Mouse (Mus musculus): ENCODE measurements around the gene Cwc27. TPM values are rescaled to one million over a fixed set of nuclear protein-coding genes. Genes with fewer than 3 reads are reported as not detected.

Gene Cwc27
- polyA plus RNA-seq, 1 experiment from 2014 or later = 25.4 TPM

DNA sequence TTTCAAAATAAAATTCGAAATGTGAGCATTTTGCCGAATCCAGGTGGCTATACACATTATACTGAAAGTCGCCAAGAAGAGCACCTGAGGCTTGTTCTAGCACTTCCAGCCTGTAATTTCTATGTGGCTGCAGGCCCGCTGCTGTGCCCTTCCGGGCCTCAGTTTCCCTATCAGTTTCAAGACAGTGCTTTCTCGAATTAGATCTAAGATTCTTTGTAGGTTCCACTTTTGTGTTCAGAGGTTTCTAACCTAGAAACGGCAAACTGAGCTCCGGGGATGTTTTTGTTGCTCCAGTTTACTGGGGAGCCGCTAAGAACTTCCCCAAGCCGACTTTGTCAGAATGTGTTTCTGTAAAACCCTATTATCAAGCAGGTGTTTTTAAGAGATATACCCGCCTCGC lies 754 bp upstream of the Cwc27 start:
- Histone ChIP-seq H3K4me3 (replicated peaks; ENCODE audit: low read depth, low read length) (peak overlapping the region; percentile 64), H3K4me1 (replicated peaks; ENCODE audit: insufficient read depth, low read length) (peaks cover 16% of the 10 kb centered on the region), H3K4me2 (ENCODE audit: low read length) (peak overlapping the region; percentile 75), H3K36me3 (ENCODE audit: insufficient read depth, low read length) (no peaks in the 10 kb centered on the region), H3K9ac (ENCODE audit: low read depth, low read length) (peak overlapping the region; percentile 87), H3K27ac (peak overlapping the region; percentile 20; the same call in 1 of the 2 replicates), H3K9me3 (replicated peaks; ENCODE audit: low read length) (no peaks in the 10 kb centered on the region), H3K27me3 (ENCODE audit: insufficient read depth, low read length) (no peaks in the 10 kb centered on the region)
- DNase-seq (ENCODE audit: low spot score) = no peak
- no peak for TF ChIP-seq CTCF (IDR thresholded peaks at IDR 0.05; ENCODE audit: low read depth)
- ATAC-seq (replicated peaks; ENCODE audit: low FRiP score, low read depth) = no peak
- 44% methylated on average over 12 of the region's 12 CpGs for WGBS

DNA sequence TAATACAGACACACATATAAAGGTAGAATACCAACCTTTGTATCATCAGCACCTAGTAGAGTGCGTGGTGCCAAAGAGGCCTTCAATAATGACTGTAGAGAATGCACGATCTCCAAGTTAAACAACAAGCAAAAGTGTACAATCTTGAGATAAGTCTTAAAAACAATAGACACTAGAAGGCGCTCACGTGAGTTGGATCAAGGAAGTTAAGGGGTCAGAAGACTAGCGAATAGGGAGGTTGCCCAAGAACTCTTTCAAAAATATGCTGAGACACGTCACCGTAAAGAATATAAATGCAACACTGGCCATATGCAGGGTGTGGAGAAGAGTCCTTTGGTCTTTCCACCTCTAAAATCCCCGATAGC lies 690 bp downstream of the Cwc27 start:
- Histone ChIP-seq H3K36me3 (ENCODE audit: insufficient read depth, low read length) (no peaks in the 10 kb centered on the region), H3K9ac (ENCODE audit: low read depth, low read length) (peak overlapping the region; percentile 87), H3K4me1 (replicated peaks; ENCODE audit: insufficient read depth, low read length) (peaks cover 16% of the 10 kb centered on the region), H3K4me3 (replicated peaks; ENCODE audit: low read depth, low read length) (peak overlapping the region; percentile 64), H3K27me3 (ENCODE audit: insufficient read depth, low read length) (no peaks in the 10 kb centered on the region), H3K27ac (peak overlapping the region; percentile 87), H3K9me3 (replicated peaks; ENCODE audit: low read length) (no peaks in the 10 kb centered on the region), H3K4me2 (ENCODE audit: low read length) (peak overlapping the region; percentile 75)
- no peak for ATAC-seq (replicated peaks; ENCODE audit: low FRiP score, low read depth)
- peak; percentile 32; the same call in 1 of the 2 replicates for TF ChIP-seq CTCF (IDR thresholded peaks at IDR 0.05; ENCODE audit: low read depth)
- 8% methylated on average over 8 of the region's 8 CpGs for WGBS
- DNase-seq (ENCODE audit: low spot score) = peak; percentile 69

DNA sequence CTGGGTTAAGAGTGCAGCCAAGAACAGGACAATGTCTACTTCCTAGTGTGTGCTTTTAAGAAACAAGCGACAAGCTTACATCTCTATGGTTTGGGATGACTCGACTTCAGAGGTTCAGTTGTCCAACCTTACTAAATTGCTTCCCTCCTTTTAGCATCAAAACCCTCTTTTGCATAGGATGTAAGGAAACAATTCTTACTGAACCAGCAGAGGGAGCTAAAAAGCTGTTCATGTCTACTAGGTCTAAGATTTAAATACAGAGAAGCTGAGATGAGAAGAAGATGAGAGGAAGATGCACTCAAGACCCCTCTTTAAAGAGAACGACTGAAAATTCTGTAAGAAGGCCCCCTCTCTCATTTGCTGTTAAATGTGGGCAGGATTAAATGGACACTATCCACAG lies 11.3 kb downstream of the Cwc27 start:
- WGBS = 48% methylated on average over 3 of the region's 3 CpGs
- H3K4me1 ChIP-seq (replicated peaks; ENCODE audit: insufficient read depth, low read length) = no peaks in the 10 kb centered on the region
- H3K4me3 ChIP-seq (replicated peaks; ENCODE audit: low read depth, low read length) = no peak overlapping the region
- H3K9me3 ChIP-seq (replicated peaks; ENCODE audit: low read length) = no peaks in the 10 kb centered on the region
- H3K27ac ChIP-seq = no peak overlapping the region
- no peak overlapping the region for H3K9ac ChIP-seq (ENCODE audit: low read depth, low read length)
- no peak overlapping the region for H3K4me2 ChIP-seq (ENCODE audit: low read length)
- DNase-seq (ENCODE audit: low spot score) = peak; percentile 87
- no peaks in the 10 kb centered on the region for H3K27me3 ChIP-seq (ENCODE audit: insufficient read depth, low read length)
- H3K36me3 ChIP-seq (ENCODE audit: insufficient read depth, low read length) = peaks cover 22% of the 10 kb centered on the region
- no peak for ATAC-seq (replicated peaks; ENCODE audit: low FRiP score, low read depth)
- peak; percentile 84 for TF ChIP-seq CTCF (IDR thresholded peaks at IDR 0.05; ENCODE audit: low read depth)

DNA sequence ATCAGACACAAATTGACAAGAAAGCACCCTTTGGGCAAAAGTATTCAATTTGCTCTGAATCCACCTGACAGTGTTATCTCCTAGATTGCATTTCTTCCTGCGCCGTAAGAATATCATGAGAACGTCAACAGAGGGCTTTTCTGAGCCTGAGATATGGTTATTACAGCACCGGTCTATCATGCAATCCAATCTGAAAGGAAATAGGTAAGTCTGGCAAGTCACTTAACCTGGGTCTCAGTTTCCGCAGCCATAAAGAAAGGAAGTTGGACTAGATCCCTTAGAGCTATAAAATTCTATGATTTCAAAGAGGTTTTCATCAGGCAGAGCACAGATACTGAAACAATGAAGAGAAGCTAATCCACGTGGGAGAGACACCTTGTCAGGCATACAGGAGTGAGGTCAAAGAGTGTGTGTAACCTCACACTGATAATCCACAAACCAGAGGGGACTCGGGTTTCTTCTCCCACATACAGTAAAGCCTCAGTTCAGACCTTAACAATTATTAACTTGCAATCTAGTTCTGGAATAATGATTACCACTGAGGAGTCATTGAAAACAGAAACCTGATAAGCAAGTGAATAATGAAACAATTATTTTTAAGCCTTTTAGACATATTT lies 17.3 kb downstream of the Cwc27 start:
- no peak for TF ChIP-seq CTCF (IDR thresholded peaks at IDR 0.05; ENCODE audit: low read depth)
- no peaks in the 10 kb centered on the region for H3K9me3 ChIP-seq (replicated peaks; ENCODE audit: low read length)
- no peaks in the 10 kb centered on the region for H3K27me3 ChIP-seq (ENCODE audit: insufficient read depth, low read length)
- H3K4me1 ChIP-seq (replicated peaks; ENCODE audit: insufficient read depth, low read length) = no peaks in the 10 kb centered on the region
- ATAC-seq (replicated peaks; ENCODE audit: low FRiP score, low read depth) = peak; percentile 71
- H3K27ac ChIP-seq = no peak overlapping the region
- H3K36me3 ChIP-seq (ENCODE audit: insufficient read depth, low read length) = peaks cover 13% of the 10 kb centered on the region
- H3K4me3 ChIP-seq (replicated peaks; ENCODE audit: low read depth, low read length) = no peak overlapping the region
- DNase-seq (ENCODE audit: low spot score) = peak; percentile 43
- 44% methylated on average over 7 of the region's 7 CpGs for WGBS
- H3K4me2 ChIP-seq (ENCODE audit: low read length) = no peak overlapping the region
- no peak overlapping the region for H3K9ac ChIP-seq (ENCODE audit: low read depth, low read length)

DNA sequence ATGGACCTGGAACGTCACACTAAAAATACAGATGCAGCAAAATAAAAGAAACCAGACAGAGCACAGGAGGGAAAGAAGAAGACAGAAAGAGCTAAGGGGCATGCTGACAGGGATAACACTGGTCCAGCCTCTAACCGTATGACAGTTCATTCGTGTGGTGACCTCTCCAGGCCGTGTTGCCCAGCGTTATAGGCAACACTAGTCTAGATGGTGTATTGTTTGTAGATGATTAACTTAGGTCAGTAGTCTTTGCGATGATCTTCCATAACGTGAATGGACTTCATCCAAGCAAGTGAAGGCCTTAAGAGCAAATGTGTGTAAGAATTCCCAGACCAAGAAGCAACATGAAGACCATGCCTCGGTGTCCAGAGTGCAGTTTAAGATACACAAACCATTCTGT lies 17.9 kb downstream of the Cwc27 start:
- DNase-seq (ENCODE audit: low spot score) = no peak
- Histone ChIP-seq H3K4me1 (replicated peaks; ENCODE audit: insufficient read depth, low read length) (no peaks in the 10 kb centered on the region), H3K27ac (no peak overlapping the region)

DNA sequence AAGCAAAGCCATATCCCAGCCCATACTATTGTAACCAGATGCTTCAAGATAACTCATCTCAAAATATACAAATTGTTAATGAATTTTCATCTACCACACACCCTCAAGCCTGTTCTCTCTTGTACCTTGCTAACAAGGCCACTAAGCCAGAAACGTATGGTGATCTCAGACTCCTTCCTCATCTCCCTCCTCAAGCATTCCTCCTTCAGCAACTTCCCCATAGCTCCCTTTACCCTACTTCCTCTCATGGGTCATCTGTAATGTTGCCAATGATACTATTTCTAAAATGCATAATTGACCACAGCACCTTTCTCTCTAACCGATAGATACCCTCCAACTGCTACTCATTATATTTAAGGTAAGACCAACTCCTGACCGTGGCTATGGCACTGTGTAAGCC lies 22.5 kb downstream of the Cwc27 start:
- Histone ChIP-seq H3K27ac (no peak overlapping the region), H3K27me3 (ENCODE audit: insufficient read depth, low read length) (no peaks in the 10 kb centered on the region), H3K4me3 (replicated peaks; ENCODE audit: low read depth, low read length) (no peak overlapping the region), H3K36me3 (ENCODE audit: insufficient read depth, low read length) (0 out of 2 replicates have a peak, but pooled peaks cover 12% of the 10 kb centered on the region), H3K9ac (ENCODE audit: low read depth, low read length) (no peak overlapping the region), H3K4me1 (replicated peaks; ENCODE audit: insufficient read depth, low read length) (no peaks in the 10 kb centered on the region), H3K4me2 (ENCODE audit: low read length) (no peak overlapping the region), H3K9me3 (replicated peaks; ENCODE audit: low read length) (no peaks in the 10 kb centered on the region)
- DNase-seq (ENCODE audit: low spot score) (no peak), ATAC-seq (replicated peaks; ENCODE audit: low FRiP score, low read depth) (no peak)
- TF ChIP-seq CTCF (IDR thresholded peaks at IDR 0.05; ENCODE audit: low read depth) = no peak
- WGBS = 87% methylated on average over 3 of the region's 3 CpGs

More for the DNA sequence above, 17.9 kb downstream of the Cwc27 start:
- Histone ChIP-seq H3K9ac (ENCODE audit: low read depth, low read length) (no peak overlapping the region), H3K4me3 (replicated peaks; ENCODE audit: low read depth, low read length) (no peak overlapping the region), H3K36me3 (ENCODE audit: insufficient read depth, low read length) (peaks cover 9% of the 10 kb centered on the region; the same call in 1 of the 2 replicates), H3K27me3 (ENCODE audit: insufficient read depth, low read length) (no peaks in the 10 kb centered on the region), H3K4me2 (ENCODE audit: low read length) (no peak overlapping the region), H3K9me3 (replicated peaks; ENCODE audit: low read length) (no peaks in the 10 kb centered on the region)
- WGBS = 71% methylated on average over 8 of the region's 8 CpGs
- ATAC-seq (replicated peaks; ENCODE audit: low FRiP score, low read depth) = 0 out of 2 replicates have a peak, but pooled peaks have one; percentile 49
- TF ChIP-seq CTCF (IDR thresholded peaks at IDR 0.05; ENCODE audit: low read depth) = no peak
